Mouse (Mus musculus) ovary, postnatal 10 days (tissue): ENCODE measurements at regions not wholly inside any gene's neighbourhood (a gene's known extent, or its start where the extent isn't known, plus 50 kb on each side); places are given as distances from the start of the nearest gene placed in this dataset.

Experiments
- DNase-seq: peaks from one replicate; pipeline ENCODE4 v3.0.0; 2022; ENCODE audit warnings: low spot score

DNA sequence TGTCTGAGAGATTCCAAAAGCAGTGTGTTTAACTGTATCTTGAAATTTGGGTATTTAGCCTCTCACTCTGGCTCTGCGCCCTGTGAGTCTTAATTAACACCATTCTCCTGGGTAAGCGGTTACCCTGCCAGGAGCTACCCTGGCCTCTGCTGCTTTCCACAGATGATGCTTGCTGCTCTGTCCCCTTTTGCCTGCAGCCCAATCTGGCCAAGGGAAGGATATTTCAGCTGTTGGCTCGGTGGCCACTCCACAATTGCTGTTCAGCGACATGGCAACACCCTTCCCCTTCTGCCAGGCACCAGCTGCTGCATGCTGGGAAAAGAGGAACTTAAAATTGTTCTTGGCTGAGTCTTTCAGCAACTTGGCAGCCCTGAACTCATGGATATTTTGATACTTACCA, 707.4 kb upstream of the Tmpo start:
- no peak for DNase-seq

DNA sequence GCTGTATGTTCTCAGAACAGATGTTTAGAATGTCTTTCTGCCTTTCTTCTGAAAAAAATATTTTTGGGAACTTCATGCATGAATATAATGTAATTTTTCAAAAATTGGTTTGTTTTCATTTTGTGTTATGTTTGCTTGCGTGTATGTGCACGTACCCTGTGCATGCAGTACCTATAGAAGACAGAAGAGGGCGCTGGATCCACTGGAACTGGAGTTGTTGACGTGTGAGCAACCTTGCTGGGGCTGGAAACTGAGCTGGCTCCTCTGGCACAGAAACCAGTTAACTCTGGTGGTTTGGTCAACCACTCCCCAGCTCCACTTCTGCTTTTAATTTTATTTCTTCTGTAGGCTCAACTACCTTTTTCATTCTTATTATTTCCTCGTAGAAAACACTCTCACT, 702.0 kb upstream of the Tmpo start:
- DNase-seq, result no peak

DNA sequence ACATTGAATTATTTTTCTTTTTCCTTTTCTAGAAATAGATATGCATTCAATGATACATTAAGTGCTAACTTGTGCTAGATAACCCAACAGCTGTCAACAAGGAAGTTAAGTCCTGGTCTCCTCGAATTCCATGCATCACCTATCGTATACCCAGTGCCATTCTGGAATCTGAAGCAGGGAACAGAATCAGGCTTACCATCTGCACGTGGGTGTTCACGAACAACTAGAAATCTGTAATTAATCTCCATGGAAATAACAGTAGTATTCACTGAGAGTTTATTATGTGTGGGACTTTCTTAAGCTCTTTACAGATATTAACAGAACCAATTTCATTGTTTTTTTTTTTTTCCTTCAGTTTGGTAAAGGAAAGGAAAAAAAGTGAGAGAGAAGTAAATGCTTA, 701.4 kb upstream of the Tmpo start:
- DNase-seq, result no peak

DNA sequence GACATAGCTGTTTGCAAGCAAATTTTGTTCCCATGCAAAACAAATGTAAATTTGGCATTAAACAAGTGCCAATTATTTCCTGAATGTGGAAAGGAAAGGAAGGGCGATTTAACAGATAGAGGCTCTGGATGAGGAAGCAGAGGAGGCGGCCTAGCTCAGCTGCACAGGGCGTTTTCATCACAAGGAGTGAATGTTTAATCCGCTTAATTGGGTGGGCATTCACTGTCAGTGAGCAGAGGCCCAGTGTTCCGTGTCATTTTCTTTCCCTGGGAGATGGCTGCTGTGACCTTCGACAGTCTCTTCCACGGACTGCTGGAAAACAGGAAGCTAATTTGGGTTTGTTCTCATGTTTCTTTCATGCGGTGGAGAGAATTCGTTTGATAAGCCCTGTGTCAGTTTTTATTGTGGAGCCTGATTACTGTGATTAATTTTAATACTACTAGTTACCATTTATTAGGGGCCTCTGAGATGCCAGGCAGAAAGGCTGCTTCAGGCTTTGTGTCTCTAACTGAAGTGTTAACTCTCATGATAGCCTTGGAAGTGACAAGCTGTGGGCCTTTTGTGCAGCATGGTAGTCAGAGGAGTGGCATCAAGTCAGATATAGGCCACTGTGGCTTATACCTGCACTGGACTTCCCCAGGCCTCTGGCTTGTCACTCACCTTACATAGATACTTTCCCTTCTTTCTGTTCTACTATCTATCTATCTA, 700.6 kb upstream of the Tmpo start:
- no peak for DNase-seq

DNA sequence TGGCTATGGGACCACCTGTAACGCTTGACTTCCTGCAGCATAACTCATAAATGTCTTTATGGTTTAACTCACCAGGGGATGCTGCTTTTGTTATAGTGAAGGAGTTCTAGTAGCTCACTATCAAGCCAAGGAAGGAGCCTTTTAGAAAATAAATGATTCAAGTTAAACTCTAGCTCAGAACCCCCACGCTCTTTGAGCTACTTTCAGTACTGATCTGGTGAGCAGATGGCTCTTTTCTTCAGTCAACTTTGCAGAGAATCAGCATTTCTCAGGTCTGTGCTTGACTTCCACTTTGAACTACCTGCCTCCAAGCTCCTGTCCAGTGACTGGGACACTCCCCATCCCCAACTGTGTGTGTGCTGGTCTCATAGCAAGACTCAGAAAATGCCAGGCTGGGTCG, 694.3 kb upstream of the Tmpo start:
- no peak for DNase-seq

DNA sequence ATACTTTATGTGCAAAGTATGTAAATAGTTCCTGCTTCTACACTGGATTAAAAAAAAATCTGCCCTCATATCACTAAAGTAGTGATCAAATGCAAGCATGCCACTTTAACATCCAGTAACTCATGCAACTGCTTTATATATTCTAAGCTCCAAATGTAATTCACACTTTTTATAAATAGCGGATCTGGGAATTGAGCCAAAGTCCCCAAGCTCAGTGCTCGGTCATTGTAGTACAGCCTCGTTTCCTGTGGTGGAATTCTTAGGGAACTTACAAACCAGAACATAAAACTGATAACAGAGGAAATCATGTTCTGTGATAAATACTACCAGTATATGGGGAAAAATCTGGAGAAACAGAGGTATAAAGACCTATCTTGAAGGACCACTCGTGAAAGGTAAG, 690.1 kb upstream of the Tmpo start:
- no peak for DNase-seq

DNA sequence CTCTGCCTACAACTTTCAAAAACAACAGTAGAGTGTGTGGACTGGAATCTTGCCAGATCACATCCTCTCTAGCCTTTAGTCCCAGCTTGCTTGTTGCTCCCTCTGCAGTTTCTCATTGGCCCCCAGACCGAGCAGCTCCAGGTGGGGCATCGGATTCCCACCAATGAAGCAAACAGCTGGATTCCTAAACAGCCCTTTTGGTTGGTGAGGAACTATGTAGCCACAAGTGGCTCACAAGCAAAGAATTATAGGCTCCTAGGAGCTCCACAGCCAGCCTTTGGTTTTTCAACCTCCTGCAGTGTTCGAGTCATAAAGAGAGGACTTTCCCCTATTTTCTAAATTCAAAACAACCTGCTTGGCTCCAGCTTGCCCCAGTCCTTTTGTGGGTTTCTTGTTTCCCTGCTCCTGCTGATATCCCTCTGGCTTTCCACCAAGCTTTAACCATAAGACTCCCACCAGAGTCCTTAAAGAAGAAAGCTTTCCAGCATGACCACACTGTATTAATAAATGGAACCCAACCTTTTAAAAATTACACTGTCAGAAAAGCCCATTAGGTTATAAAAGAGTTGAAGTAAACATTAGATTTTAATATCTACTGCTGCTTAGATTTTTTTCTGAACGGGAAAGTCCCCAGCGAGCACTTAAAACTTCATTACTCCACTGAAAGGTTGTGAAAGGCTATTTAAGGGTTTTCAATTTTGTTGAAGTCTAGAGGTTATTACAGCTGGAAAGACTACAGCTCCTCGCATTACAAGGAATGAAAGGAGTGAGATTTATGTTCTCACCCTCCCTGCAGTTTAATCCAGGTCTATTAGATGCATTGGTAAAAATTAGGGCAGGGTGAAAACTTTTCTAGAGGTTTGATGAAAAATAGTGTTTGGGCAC, 677.8 kb upstream of the Tmpo start:
- DNase-seq, result no peak

DNA sequence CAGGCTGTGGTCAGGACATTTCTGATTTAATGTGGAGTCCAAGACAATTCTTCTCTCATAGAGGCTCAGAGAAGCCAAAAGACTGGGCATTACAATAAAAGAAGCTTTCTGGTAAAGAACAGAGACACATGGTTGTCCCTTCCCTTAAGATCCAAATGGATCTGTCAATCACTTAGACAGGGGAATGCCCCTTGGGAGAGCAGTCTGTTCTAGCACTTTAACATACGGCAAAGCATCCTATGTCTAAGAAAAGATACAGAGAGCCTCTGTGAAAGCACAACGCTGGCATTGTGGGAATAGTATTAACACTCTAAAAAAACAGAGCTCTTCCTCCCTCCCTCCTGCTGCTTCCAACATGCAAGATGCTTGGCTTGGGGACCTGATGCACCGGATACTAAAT, 646.0 kb upstream of the Tmpo start:
- DNase-seq, result no peak

DNA sequence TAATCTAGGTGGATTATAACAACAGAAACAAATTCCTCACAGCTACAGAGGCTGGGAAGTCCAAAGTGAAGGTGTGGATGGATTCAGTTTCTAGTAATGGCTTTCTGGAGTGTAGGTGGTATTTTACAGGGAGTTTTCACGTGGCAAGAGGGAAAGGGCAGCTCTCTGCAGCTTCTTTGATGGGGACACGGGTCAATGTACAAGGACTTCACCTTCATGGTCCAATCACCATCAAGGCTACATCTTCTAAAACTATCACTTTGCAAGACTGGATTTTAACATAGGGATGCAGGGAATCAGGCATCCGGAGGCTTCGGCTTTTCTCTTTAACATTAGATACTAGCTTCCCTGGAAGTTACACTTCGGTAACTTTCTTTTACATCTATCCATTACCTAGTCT, 642.4 kb upstream of the Tmpo start:
- DNase-seq, result no peak

DNA sequence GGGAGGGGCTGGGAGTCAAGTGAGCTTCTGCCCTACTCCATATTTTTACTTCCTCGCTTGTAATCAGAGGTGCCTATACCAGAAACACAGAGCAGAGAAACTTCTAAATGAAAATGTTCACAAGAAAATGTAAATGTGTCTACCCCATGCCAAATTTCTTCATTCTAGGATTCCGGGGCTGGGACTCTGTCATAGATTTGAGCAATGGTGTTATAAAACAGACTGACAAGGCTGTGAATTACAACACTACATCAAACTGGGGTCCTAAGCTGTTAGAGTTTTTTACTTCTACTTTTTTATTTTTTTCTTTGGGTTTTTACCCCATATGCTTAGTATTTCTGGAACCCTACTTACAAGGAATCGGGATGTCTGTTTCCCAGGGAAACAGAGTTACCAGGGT, 623.8 kb upstream of the Tmpo start:
- no peak for DNase-seq
